Mouse (Mus musculus) gastrocnemius, postnatal 4 days (tissue): ENCODE measurements around the gene Fam214b. TPM values are rescaled to one million over a fixed set of nuclear protein-coding genes. Genes with fewer than 3 reads are reported as not detected.
A peak's percentile ranks its signal among the peaks of the same experiment; 100 is the strongest.

Source experiments
- DNase-seq, 2 experiments: peaks; one replicate each; pipeline ENCODE4 v3.0.0; 2021 to 2022; ENCODE audit warnings: low spot score in 2 of 2, mixed read lengths in 2 of 2
- total RNA-seq, 2 experiments: library from RNA; stranded (reverse); gene quantifications; 2 replicates each; pipeline ENCODE4 v1.2.3; 2021

Fam214b gene
- total RNA-seq, 2 experiments from 2014 or later = 20.6 to 25.1 TPM

GRCm38 (mm10) chr4:43039609-43040008, 6.4 kb downstream of the Fam214b start:
- DNase-seq = no peak

DNA sequence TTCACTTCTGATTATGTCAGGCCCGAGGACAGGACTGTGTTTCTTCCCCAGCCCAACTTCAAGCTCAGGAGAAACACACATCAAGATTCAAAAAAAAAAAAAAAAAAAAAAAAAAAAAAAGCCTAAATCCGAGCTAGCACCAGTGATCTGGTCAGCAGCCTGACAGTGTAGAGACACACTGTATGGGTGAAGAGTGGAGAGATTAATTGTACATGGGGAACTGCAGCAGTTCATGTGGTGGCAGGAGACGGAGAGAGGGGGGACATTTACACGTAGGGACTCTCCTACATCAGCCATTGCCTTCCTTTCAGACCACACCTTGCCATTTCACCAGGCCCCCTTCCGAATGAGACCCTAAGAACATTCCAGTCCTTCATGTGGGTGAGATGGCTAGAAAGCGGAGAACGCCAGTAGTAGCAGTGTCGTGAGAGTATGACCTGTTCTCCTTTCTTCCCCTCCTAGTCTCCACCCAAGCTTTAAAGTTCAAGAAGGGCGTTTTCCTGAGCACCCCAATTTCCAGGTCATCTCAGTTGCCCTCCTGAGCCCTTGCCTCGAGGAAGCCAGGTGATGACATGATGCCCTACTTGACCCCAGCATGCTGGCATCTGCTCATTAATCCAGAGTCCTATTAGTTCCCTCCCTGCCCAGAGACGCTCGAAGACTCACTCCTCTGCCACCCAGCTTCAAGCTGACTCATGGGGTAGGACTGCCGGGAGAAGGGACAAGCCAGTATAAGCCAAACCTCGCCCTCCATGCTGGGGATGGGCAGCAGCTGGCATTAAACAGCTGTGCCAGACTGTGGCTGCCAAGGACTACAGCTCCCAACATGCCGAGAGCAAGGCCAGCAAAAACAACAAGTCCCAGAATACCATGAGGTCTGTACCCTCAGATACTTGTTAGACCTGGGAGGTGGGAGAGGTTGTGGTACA, 7.2 kb downstream of the Fam214b start:
- DNase-seq = peak in 1 of 2 experiments; percentile 57

GRCm38 (mm10) chr4:43037860-43038566, 8.0 kb downstream of the Fam214b start:
- DNase-seq = no peak

DNA sequence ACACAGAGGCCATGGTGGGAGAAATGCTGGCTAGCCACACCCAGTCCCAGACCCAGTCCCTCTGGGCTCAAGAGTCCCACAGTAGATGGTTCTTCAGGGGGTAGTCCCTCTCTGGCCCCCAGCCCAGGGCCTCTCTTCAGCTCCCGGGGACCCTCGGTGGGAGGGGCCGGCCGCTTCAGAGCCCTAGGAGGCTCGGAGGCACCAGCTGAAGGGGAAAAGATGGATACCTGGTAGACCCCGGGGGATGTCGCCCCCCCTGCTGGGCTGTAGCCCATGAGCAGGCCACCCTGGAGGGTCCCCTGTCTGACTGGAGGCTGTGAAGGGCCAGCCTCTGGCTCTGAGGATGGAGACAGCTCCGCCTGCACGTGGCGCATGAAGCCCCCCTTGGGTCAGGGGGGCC, 9.7 kb downstream of the Fam214b start:
- DNase-seq = no peak

DNA sequence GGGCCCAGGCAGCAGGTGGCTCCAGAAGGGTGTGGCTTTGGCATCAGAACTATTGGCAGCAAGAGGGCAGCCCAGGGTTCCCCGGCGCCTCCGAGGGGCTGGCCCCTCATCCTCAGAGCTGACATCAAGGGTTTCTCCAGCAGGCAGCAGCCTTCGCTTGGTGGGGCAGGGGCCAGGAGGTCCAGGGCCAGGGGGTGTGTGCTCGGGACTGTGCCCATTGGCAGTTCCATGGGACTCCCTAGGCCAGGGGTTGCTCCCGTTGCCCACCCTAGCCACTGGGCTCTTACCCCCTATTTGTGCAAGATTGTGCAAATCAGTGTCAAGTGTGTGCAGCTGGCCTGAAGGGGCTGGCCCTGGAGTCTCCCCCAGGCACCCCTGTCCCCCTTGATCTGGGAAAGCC, 10.2 kb downstream of the Fam214b start:
- no peak for DNase-seq

GRCm38 (mm10) chr4:43033481-43033880, 12.5 kb downstream of the Fam214b start:
- DNase-seq = no peak

DNA sequence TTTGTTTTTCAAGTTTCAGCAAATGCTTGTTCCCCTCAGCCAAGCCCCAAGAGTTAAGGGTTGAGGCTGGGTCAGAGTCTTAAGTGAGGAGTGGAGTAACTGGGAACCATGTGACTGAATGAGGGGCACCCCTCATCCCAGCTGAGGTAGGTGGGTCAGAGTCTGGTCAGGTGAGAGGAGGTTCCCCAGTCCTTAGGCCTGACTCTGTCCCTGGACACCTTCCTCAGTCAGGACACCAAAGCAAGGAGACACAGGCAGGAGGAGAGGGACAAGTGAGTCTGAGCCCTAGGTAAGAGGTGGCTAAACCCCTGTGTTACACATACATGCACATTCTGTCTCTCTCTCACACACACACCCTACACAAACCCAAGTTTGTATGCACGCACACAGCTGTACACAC, 13.5 kb downstream of the Fam214b start:
- no peak for DNase-seq

- peak; percentile 77 to 91 for DNase-seq
Measured at GRCm38 (mm10) chr4:43031237-43031995, 14.6 kb downstream of the Fam214b start, which contains the start of gene Stoml2. TSS of gene Stoml2 (minus strand) at chr4:43031710.

- DNase-seq = no peak
Measured at GRCm38 (mm10) chr4:43030780-43031230, 15.2 kb downstream of the Fam214b start.

DNA sequence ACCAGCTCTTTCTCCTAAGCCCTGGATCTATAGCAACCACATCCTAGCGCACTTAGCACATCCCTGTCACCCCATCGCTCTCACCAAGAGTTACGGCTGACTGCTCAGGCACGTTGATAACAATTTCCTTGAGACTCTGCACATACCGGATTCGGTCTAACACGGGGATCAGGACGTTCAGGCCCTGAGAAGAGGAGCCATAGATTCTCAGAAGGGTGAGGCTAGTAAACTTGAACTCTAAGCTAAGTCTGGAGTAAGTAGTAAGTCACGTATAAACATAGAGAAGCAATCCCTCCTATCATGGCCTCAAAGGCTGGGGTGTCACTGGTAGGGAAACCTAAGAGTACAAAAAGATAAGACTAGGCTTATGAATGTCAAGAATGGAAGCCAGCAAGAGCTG, 15.7 kb downstream of the Fam214b start:
- no peak for DNase-seq

DNA sequence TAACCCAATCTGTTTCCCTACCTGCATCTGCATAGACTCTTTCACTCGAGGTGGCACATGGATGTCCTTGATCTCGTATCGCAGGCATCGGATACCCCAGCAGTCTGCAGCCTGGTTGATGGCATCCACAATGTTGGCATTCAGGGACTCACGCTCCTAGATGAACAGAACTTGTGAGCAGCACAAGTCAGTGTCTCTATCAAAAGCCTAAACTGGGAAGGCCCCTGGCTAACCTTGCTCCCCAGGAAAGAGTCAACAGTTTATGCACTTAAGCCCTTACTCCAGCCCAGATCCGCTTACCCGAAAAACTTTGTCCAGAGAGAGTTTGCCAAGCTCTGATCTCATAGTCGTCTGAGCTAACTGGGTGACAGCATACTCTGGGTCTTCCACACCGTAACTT, 16.3 kb downstream of the Fam214b start:
- DNase-seq = no peak

- DNase-seq = no peak
Measured at GRCm38 (mm10) chr4:43029121-43029520, 16.9 kb downstream of the Fam214b start.

- peak; percentile 86 to 94 for DNase-seq
Measured at GRCm38 (mm10) chr4:43025084-43025960, 20.7 kb downstream of the Fam214b start, which contains the start of gene Pigo. TSS of gene Pigo (minus strand) at chr4:43025819.

DNA sequence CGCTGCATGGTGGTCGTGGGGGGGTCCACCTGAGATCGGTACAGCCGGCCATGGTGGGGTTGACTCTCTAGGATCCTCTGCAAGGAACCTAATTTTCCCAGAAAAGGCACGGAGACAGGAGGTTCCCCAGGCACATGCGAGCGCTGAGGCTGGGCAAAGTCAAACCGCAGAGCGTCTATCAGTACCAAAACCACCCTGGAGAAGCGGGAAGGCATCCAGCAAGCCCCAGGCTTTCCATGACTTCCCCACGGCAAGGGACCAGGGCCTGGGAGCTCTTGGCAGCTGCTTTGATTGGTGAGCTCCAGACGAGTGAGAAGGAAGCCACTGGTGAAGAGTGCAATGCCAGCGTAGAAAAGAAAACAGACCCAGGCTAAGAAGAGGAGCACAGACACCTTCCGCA, 21.3 kb downstream of the Fam214b start:
- no peak for DNase-seq

GRCm38 (mm10) chr4:43021341-43021740, 24.7 kb downstream of the Fam214b start:
- DNase-seq = no peak

- no peak for DNase-seq
Measured at GRCm38 (mm10) chr4:43020876-43021275, 25.1 kb downstream of the Fam214b start.

DNA sequence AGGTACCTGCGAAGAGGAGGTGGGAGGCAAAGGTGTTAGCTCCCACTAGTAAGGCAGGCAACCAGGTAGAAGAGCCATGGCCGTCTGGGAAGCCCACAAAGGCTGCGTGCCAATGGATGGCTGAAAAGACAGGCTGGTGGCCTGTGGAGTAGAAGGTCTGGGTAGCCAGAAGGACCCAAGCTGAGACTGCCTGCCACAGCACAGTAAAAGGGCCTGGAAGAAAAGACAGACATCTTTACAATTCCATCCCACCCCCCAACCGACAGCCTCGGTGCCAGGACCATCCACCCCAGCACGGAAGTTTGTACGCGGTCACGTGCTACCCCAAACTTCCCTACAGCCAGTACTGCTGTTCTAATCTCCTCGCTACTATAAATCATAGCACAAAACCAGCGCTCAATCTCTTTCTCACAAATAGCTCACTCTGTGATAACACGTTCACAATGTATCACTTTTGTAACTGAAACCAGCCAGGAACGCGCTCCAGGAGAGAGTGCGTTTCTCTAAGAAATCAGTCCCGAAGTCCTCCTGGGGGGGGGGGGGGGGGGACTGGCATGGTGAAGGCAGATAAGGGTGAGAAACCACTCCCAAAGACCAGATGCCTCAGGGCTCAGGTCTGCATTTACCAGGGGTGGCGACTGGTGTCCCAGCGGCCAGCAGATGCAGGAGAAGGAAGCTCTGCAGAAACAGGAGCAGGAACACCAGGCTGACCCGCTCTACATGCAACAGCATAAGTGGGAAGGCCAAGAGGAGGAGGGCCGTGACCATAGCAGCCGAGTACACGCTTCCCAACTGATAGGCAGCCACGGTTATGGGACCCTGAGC, 26.2 kb downstream of the Fam214b start:
- no peak for DNase-seq

DNA sequence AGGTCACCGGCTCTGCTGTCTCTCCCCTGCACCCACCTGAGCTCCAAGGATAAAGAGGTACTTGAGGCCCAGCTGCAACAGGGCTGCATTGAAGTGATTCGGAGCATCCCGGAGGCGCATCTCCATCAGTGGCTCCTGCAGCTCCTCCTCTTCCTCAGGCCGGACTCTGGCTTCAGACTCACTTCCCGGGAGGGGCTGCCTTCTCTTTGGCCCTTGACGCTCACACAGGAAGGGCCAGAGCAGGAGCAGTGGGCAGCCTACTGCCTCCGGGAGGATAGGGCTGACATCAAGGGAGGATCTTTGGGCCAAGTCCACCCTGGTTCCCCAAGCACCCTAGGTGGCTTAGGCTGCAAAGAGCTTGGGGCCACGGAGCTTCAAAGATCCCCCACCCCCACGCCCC, 26.8 kb downstream of the Fam214b start:
- DNase-seq = no peak

DNA sequence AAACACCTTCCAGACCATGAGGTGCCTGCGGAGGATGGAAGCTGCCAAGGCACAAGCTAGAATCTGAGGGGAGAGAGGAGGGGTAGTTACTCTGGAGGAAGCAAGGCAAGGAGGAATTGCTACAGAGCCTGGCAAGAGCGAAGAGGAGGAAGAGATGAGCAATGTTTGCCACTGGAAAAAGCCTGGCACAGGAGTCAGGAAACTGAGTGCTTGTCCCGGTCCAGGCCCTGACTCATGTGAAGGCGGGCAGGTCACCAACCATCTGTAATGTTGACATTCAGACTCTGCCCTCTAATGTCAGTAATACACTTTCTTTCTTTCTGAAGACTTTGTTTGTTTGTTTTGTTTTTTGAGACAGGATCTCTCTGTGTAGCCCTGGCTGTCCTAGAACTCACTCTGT, 27.9 kb downstream of the Fam214b start:
- DNase-seq = no peak
